Mouse (Mus musculus) hindbrain, embryonic 11.5 days (tissue): Measurements from ENCODE around the gene Rpl22l1. TPM values are rescaled to one million over a fixed set of nuclear protein-coding genes. Genes with fewer than 3 reads are reported as not detected.
"Not testable (repeated sequence)": the region's sequence is repeated elsewhere in the genome, so short reads cannot be mapped to it uniquely, and the experiment has no call there.

ENCODE experiments used
- ATAC-seq: fragments of 200-750 bp; cut with Nextera tagmentation; 2 replicates; pipeline ENCODE4 v1.8.0; 2017; ENCODE audit warnings: mild to moderate bottlenecking, moderate TSS enrichment, moderate library complexity; ENCODE audit not compliant: low FRiP score
- DNase-seq: peaks from one replicate; pipeline ENCODE4 v3.0.0-alpha.2; 2015; ENCODE audit warnings: low spot score
- H3K27ac ChIP-seq: fragments of 300-500 bp; sonication (generic); 2 replicates; pipeline ENCODE4 v1.5.1; 2014; ENCODE audit warnings: mild to moderate bottlenecking, low read depth, low read length
- H3K27me3 ChIP-seq: fragments of 300-500 bp; sonication (generic); 2 replicates; pipeline ENCODE4 v1.6.1; 2014; ENCODE audit warnings: mild to moderate bottlenecking, low read length, moderate library complexity, mixed read lengths; ENCODE audit not compliant: control insufficient read depth, insufficient read depth
- H3K36me3 ChIP-seq: fragments of 300-500 bp; sonication (generic); 2 replicates; pipeline ENCODE4 v1.6.1; 2014; ENCODE audit warnings: mild to moderate bottlenecking, low read length, moderate library complexity, mixed read lengths; ENCODE audit not compliant: control insufficient read depth, insufficient read depth
- H3K4me1 ChIP-seq: fragments of 300-500 bp; sonication (generic); replicated peaks from 2 replicates; pipeline ENCODE4 v1.6.1; 2014; ENCODE audit warnings: low read length, mixed read lengths; ENCODE audit not compliant: control insufficient read depth, insufficient read depth
- H3K4me2 ChIP-seq: fragments of 300-500 bp; sonication (generic); replicated peaks from 2 replicates; pipeline ENCODE4 v1.6.1; 2014; ENCODE audit warnings: mild to moderate bottlenecking, low read depth, low read length
- H3K4me3 ChIP-seq: fragments of 300-500 bp; sonication (generic); 2 replicates; pipeline ENCODE4 v1.5.1; 2014; ENCODE audit warnings: low read depth, low read length
- H3K9ac ChIP-seq: fragments of 300-500 bp; sonication (generic); 2 replicates; pipeline ENCODE4 v1.6.1; 2014; ENCODE audit warnings: low read depth, low read length
- H3K9me3 ChIP-seq: fragments of 300-500 bp; sonication (generic); 2 replicates; pipeline ENCODE4 v1.6.1; 2016; ENCODE audit warnings: low read length; ENCODE audit not compliant: control insufficient read depth
- WGBS: fragments of 180-500 bp; shearing (Covaris S2); extraction: QIAGEN DNeasy Blood & Tissue Kit; methylation state at CpG from one replicate; pipeline ENCODE4 v1.1.7; 2014; 5-methylcytosine and 5-hydroxymethylcytosine counted together
- polyA plus RNA-seq: library from polyadenylated mRNA; unstranded; fragments of >200 nt; fragmentation: Nextera tagmentation; extraction: Ambion mirVana; gene quantifications from 2 replicates; pipeline ENCODE4 v1.2.1, GENCODE M21; 2014

Gene Rpl22l1
- polyA plus RNA-seq, 1 experiment from 2014 or later: 369 TPM

DNA sequence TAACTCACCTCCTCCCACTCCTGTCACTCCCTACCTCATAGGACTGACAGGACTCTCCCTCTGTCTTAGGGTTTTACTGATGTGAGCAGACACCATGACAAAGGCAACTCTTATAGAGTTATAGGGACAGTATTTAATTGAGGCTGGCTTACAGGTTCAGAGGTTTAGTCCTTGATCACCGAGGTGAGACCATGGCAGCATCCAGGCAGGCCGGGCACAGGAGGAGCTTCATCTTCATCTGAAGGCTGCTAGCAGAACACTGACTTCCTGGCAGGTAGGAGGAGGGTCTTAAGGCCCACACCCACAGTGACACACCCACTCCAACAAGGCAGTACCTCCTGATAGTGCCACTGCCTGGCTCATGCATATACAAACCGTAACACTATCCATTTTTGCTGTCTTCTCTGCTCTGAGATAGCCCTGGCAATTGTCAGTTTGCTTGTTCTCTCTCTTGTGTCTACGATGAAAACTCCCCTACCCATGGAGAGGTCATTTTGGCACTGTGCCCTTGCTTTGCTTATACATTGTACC is 10.8 kb downstream of the Rpl22l1 start:
- H3K36me3 ChIP-seq: no peaks in the 10 kb centered on the region
- no peak for ATAC-seq

GRCm38 (mm10) chr3:28826272-28826671 is 21.0 kb downstream of the Rpl22l1 start:
- Histone ChIP-seq H3K27me3 (no peaks in the 10 kb centered on the region), H3K4me1 (no peaks in the 10 kb centered on the region), H3K9me3 (no peaks in the 10 kb centered on the region), H3K36me3 (no peaks in the 10 kb centered on the region), H3K4me3 (no peak overlapping the region), H3K27ac (no peak overlapping the region), H3K9ac (no peak overlapping the region), H3K4me2 (no peak overlapping the region)
- DNase-seq (no peak), ATAC-seq (no peak)
- 89% methylated on average over 1 of the region's 1 CpGs for WGBS

More for the DNA sequence above, 10.8 kb downstream of the Rpl22l1 start:
- DNase-seq: no peak
- Histone ChIP-seq H3K27ac (no peak overlapping the region), H3K4me1 (no peaks in the 10 kb centered on the region), H3K4me3 (no peak overlapping the region), H3K27me3 (no peaks in the 10 kb centered on the region), H3K9me3 (no peaks in the 10 kb centered on the region), H3K9ac (no peak overlapping the region), H3K4me2 (no peak overlapping the region)
- 82% methylated on average over 4 of the region's 4 CpGs for WGBS

DNA sequence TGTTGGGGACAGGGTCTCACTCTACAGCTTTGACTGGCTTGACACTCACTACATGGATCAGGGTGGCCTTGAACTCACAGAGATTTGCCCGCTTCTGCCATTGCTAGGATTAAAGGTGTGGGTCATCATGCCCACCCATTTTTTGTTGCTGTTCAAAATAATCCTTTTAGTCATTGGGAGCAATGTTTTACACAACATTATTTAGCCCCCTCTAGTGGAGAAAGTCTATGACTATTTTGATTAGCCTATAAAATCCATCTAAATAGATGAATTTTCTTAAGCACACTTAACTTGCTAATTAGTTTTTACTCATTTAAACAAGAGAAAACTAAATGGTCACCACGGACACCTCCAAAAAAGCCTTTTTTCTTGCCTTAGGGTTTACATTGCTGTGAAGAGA is 22.4 kb downstream of the Rpl22l1 start:
- no peak overlapping the region for H3K4me2 ChIP-seq
- no peaks in the 10 kb centered on the region for H3K9me3 ChIP-seq
- H3K4me1 ChIP-seq: no peaks in the 10 kb centered on the region
- H3K36me3 ChIP-seq: no peaks in the 10 kb centered on the region
- no peak for DNase-seq
- no peak for ATAC-seq
- 88% methylated on average over 2 of the region's 2 CpGs for WGBS
- no peak overlapping the region for H3K27ac ChIP-seq
- no peaks in the 10 kb centered on the region for H3K27me3 ChIP-seq
- H3K9ac ChIP-seq: no peak overlapping the region
- H3K4me3 ChIP-seq: no peak overlapping the region

- DNase-seq (no peak), ATAC-seq (no peak)
- WGBS: 91% methylated on average over 2 of the region's 2 CpGs
- Histone ChIP-seq H3K9me3 (no peaks in the 10 kb centered on the region), H3K4me2 (no peak overlapping the region), H3K36me3 (no peaks in the 10 kb centered on the region), H3K27ac (no peak overlapping the region), H3K4me1 (no peaks in the 10 kb centered on the region), H3K4me3 (no peak overlapping the region), H3K9ac (no peak overlapping the region), H3K27me3 (no peaks in the 10 kb centered on the region)
Observed at GRCm38 (mm10) chr3:28829454-28829853, 24.2 kb downstream of the Rpl22l1 start.

DNA sequence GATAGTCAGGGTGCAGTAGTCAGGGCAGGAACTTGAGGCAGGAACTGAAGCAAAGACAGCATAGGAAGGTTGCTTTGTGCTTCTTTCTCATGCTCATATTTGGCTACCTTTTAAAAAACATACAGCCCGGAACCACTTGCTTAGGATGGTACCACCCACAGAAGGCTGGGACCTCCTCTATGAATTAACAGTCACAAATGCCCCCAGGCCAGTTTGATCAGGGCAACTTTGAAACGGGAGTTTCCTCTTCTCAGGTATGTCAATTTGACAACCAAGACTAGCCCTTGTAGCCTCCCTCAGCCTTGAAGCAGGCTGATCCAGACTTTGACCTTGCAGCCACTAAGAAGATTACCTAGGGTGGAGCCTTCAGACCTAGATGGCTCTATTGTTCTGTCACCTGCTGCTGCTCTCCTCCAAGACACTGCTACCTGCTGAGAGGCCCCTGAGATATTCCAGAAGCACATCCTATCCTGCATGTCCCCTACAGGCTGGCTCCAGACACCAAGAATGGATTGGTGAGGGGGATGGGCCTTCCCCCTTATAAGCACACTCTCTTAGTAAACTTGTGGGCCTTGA is 31.6 kb downstream of the Rpl22l1 start:
- Histone ChIP-seq H3K27ac (no peak overlapping the region), H3K9ac (no peak overlapping the region), H3K4me2 (no peak overlapping the region), H3K27me3 (no peaks in the 10 kb centered on the region), H3K4me1 (no peaks in the 10 kb centered on the region), H3K9me3 (no peaks in the 10 kb centered on the region), H3K36me3 (no peaks in the 10 kb centered on the region), H3K4me3 (no peak overlapping the region)
- DNase-seq: no peak
- WGBS: 88% methylated on average over 2 of the region's 2 CpGs
- ATAC-seq: no peak

DNA sequence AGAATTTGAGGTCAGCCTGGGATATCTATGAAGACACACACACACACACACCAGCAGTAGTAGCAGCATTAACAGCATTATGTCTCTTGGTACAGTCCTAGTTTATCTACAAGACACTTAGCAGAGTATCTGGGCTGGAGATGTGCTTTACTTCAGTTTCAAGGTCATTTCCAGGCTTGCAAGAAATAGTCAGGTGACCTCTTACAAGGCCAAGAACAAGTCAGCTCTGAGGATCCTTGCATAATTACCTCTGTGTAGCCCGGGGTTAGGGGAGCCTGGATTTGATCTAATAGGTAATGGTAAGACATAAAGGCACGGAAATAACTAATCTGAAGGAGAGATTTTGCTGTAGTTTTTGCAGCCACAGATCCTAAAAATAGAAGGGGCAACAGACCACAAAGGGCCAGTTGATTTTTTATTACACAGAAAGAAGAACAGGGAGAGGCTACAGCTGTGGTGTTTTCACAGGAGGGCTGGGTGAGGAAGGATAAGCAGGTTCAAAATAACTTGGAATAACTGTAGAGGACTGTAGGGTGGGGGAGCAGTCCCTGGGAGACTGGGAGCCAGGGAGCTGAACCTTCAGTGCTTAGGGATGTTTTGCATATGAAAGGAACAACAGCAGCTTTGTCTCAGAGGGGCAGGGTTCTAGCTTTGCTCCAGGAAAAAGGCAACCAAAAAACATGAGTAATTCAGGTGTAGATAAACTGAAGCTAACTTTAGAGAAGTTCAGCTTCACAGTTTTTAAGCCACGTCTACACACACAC is 36.8 kb downstream of the Rpl22l1 start:
- Histone ChIP-seq H3K9me3 (no peaks in the 10 kb centered on the region), H3K36me3 (no peaks in the 10 kb centered on the region), H3K9ac (no peak overlapping the region), H3K27me3 (no peaks in the 10 kb centered on the region), H3K4me2 (no peak overlapping the region), H3K4me3 (no peak overlapping the region), H3K27ac (no peak overlapping the region), H3K4me1 (no peaks in the 10 kb centered on the region)
- ATAC-seq (no peak), DNase-seq (no peak)
- 26% methylated on average over 3 of the region's 3 CpGs for WGBS

GRCm38 (mm10) chr3:28843231-28843630 is 38.0 kb downstream of the Rpl22l1 start:
- Histone ChIP-seq H3K27me3 (no peaks in the 10 kb centered on the region), H3K27ac (no peak overlapping the region), H3K36me3 (no peaks in the 10 kb centered on the region), H3K4me3 (no peak overlapping the region), H3K9me3 (no peaks in the 10 kb centered on the region), H3K4me1 (no peaks in the 10 kb centered on the region), H3K4me2 (no peak overlapping the region), H3K9ac (no peak overlapping the region)
- ATAC-seq (no peak), DNase-seq (no peak)
- WGBS: 47% methylated on average over 8 of the region's 8 CpGs

- Histone ChIP-seq H3K4me1 (no peaks in the 10 kb centered on the region), H3K27ac (no peak overlapping the region), H3K27me3 (no peaks in the 10 kb centered on the region), H3K9me3 (no peaks in the 10 kb centered on the region), H3K9ac (no peak overlapping the region), H3K4me2 (no peak overlapping the region), H3K4me3 (no peak overlapping the region), H3K36me3 (no peaks in the 10 kb centered on the region)
- ATAC-seq (no peak), DNase-seq (no peak)
Observed at GRCm38 (mm10) chr3:28847115-28847514, 41.9 kb downstream of the Rpl22l1 start.

- H3K36me3 ChIP-seq, H3K4me1 ChIP-seq, H3K27me3 ChIP-seq, H3K9ac ChIP-seq, H3K4me2 ChIP-seq, H3K4me3 ChIP-seq, H3K27ac ChIP-seq, ATAC-seq, DNase-seq, H3K9me3 ChIP-seq: not testable (repeated sequence)
- 96% methylated on average over 3 of the region's 3 CpGs for WGBS
Observed at GRCm38 (mm10) chr3:28852174-28852573, 46.9 kb downstream of the Rpl22l1 start.
